Mouse (Mus musculus): ENCODE measurements at regions not wholly inside any gene's neighbourhood (a gene's known extent, or its start where the extent isn't known, plus 50 kb on each side); places are given as distances from the start of the nearest gene placed in this dataset.

GRCm38 (mm10) chr8:117991826-117992225 lies 190.1 kb upstream of the Mphosph6 start:
- H3K27me3 ChIP-seq (ENCODE audit: control insufficient read depth, insufficient read depth, low read length), result no peaks in the 10 kb centered on the region

GRCm38 (mm10) chr8:117988781-117989180 lies 187.0 kb upstream of the Mphosph6 start:
- Histone ChIP-seq H3K4me3 (no peak overlapping the region), H3K4me1 (ENCODE audit: control insufficient read depth, insufficient read depth, low read length) (no peaks in the 10 kb centered on the region), H3K36me3 (ENCODE audit: control insufficient read depth, insufficient read depth, low read length) (no peaks in the 10 kb centered on the region), H3K27me3 (ENCODE audit: control insufficient read depth, insufficient read depth, low read length) (no peaks in the 10 kb centered on the region), H3K27ac (no peak overlapping the region), H3K9ac (ENCODE audit: low read depth, low read length) (no peak overlapping the region), H3K79me2 (replicated peaks; ENCODE audit: control insufficient read depth, insufficient read depth, low read length) (no peaks in the 10 kb centered on the region)
- intact Hi-C loops (cut with DNase I), result no loop called here
- DNase-seq, result no peak
- TF ChIP-seq EP300 (IDR thresholded peaks at IDR 0.05; ENCODE audit: insufficient read depth, low read depth, low read length) (no peak), CTCF (IDR thresholded peaks at IDR 0.05) (no peak), POLR2A (IDR thresholded peaks at IDR 0.05; ENCODE audit: insufficient read depth, low read depth, low read length) (no peak)
- 37% methylated on average over 5 of the region's 5 CpGs for WGBS

More at GRCm38 (mm10) chr8:117991826-117992225, 190.1 kb upstream of the Mphosph6 start:
- DNase-seq, result no peak
- 79% methylated on average over 7 of the region's 7 CpGs for WGBS
- Histone ChIP-seq H3K4me1 (ENCODE audit: control insufficient read depth, insufficient read depth, low read length) (no peaks in the 10 kb centered on the region), H3K27ac (no peak overlapping the region), H3K36me3 (ENCODE audit: control insufficient read depth, insufficient read depth, low read length) (no peaks in the 10 kb centered on the region), H3K4me3 (no peak overlapping the region), H3K79me2 (replicated peaks; ENCODE audit: control insufficient read depth, insufficient read depth, low read length) (no peaks in the 10 kb centered on the region), H3K9ac (ENCODE audit: low read depth, low read length) (no peak overlapping the region)
- intact Hi-C loops (cut with DNase I), result no loop called here
- TF ChIP-seq CTCF (IDR thresholded peaks at IDR 0.05), result no peak
- no peak for TF ChIP-seq EP300 (IDR thresholded peaks at IDR 0.05; ENCODE audit: insufficient read depth, low read depth, low read length)
- no peak for TF ChIP-seq POLR2A (IDR thresholded peaks at IDR 0.05; ENCODE audit: insufficient read depth, low read depth, low read length)

GRCm38 (mm10) chr8:117968306-117968705 lies 166.6 kb upstream of the Mphosph6 start:
- no peaks in the 10 kb centered on the region for H3K27me3 ChIP-seq (ENCODE audit: control insufficient read depth, insufficient read depth, low read length)
- H3K4me3 ChIP-seq, result no peak overlapping the region
- intact Hi-C loops (cut with DNase I), result no loop called here
- DNase-seq, result no peak
- WGBS, result 81% methylated on average over 5 of the region's 5 CpGs
- H3K79me2 ChIP-seq (replicated peaks; ENCODE audit: control insufficient read depth, insufficient read depth, low read length), result no peaks in the 10 kb centered on the region
- H3K9ac ChIP-seq (ENCODE audit: low read depth, low read length), result no peak overlapping the region
- H3K4me1 ChIP-seq (ENCODE audit: control insufficient read depth, insufficient read depth, low read length), result no peaks in the 10 kb centered on the region
- H3K27ac ChIP-seq, result no peak overlapping the region
- no peaks in the 10 kb centered on the region for H3K36me3 ChIP-seq (ENCODE audit: control insufficient read depth, insufficient read depth, low read length)
- TF ChIP-seq POLR2A (IDR thresholded peaks at IDR 0.05; ENCODE audit: insufficient read depth, low read depth, low read length), result no peak
- no peak for TF ChIP-seq EP300 (IDR thresholded peaks at IDR 0.05; ENCODE audit: insufficient read depth, low read depth, low read length)
- TF ChIP-seq CTCF (IDR thresholded peaks at IDR 0.05), result no peak

- no peak overlapping the region for H3K27ac ChIP-seq
- TF ChIP-seq EP300 (IDR thresholded peaks at IDR 0.05; ENCODE audit: insufficient read depth, low read depth, low read length) (no peak), POLR2A (IDR thresholded peaks at IDR 0.05; ENCODE audit: insufficient read depth, low read depth, low read length) (no peak), CTCF (IDR thresholded peaks at IDR 0.05) (no peak)
- intact Hi-C loops (cut with DNase I), result no loop called here
- H3K27me3 ChIP-seq (ENCODE audit: control insufficient read depth, insufficient read depth, low read length), result no peaks in the 10 kb centered on the region
- 65% methylated on average over 5 of the region's 5 CpGs for WGBS
- H3K4me1 ChIP-seq (ENCODE audit: control insufficient read depth, insufficient read depth, low read length), result no peaks in the 10 kb centered on the region
- no peaks in the 10 kb centered on the region for H3K79me2 ChIP-seq (replicated peaks; ENCODE audit: control insufficient read depth, insufficient read depth, low read length)
- H3K4me3 ChIP-seq, result no peak overlapping the region
- H3K36me3 ChIP-seq (ENCODE audit: control insufficient read depth, insufficient read depth, low read length), result no peaks in the 10 kb centered on the region
- H3K9ac ChIP-seq (ENCODE audit: low read depth, low read length), result no peak overlapping the region
- DNase-seq, result no peak
These were observed 164.8 kb upstream of the Mphosph6 start for GRCm38 (mm10) chr8:117966556-117966955.

- Histone ChIP-seq H3K4me3 (no peak overlapping the region), H3K9ac (ENCODE audit: low read depth, low read length) (no peak overlapping the region), H3K27ac (no peak overlapping the region), H3K27me3 (ENCODE audit: control insufficient read depth, insufficient read depth, low read length) (no peaks in the 10 kb centered on the region), H3K4me1 (ENCODE audit: control insufficient read depth, insufficient read depth, low read length) (no peaks in the 10 kb centered on the region), H3K79me2 (replicated peaks; ENCODE audit: control insufficient read depth, insufficient read depth, low read length) (no peaks in the 10 kb centered on the region), H3K36me3 (ENCODE audit: control insufficient read depth, insufficient read depth, low read length) (no peaks in the 10 kb centered on the region)
- WGBS, result 87% methylated on average over 13 of the region's 13 CpGs
- TF ChIP-seq CTCF (IDR thresholded peaks at IDR 0.05), result no peak
- TF ChIP-seq POLR2A (IDR thresholded peaks at IDR 0.05; ENCODE audit: insufficient read depth, low read depth, low read length), result no peak
- no peak for TF ChIP-seq EP300 (IDR thresholded peaks at IDR 0.05; ENCODE audit: insufficient read depth, low read depth, low read length)
- intact Hi-C loops (cut with DNase I), result no loop called here
- DNase-seq, result no peak
These were observed 161.7 kb upstream of the Mphosph6 start for GRCm38 (mm10) chr8:117963426-117963825.

GRCm38 (mm10) chr8:117962666-117963065 lies 160.9 kb upstream of the Mphosph6 start:
- H3K27ac ChIP-seq, result no peak overlapping the region
- no peak overlapping the region for H3K4me3 ChIP-seq
- intact Hi-C loops (cut with DNase I), result no loop called here
- no peaks in the 10 kb centered on the region for H3K36me3 ChIP-seq (ENCODE audit: control insufficient read depth, insufficient read depth, low read length)
- TF ChIP-seq EP300 (IDR thresholded peaks at IDR 0.05; ENCODE audit: insufficient read depth, low read depth, low read length) (no peak), POLR2A (IDR thresholded peaks at IDR 0.05; ENCODE audit: insufficient read depth, low read depth, low read length) (no peak)
- 69% methylated on average over 8 of the region's 8 CpGs for WGBS
- H3K27me3 ChIP-seq (ENCODE audit: control insufficient read depth, insufficient read depth, low read length), result no peaks in the 10 kb centered on the region
- no peak for DNase-seq
- no peaks in the 10 kb centered on the region for H3K4me1 ChIP-seq (ENCODE audit: control insufficient read depth, insufficient read depth, low read length)
- no peak overlapping the region for H3K9ac ChIP-seq (ENCODE audit: low read depth, low read length)
- no peaks in the 10 kb centered on the region for H3K79me2 ChIP-seq (replicated peaks; ENCODE audit: control insufficient read depth, insufficient read depth, low read length)

All from heart, adult 2 months (tissue).